Mouse (Mus musculus) cerebellum, adult 8-10 months (tissue): ENCODE measurements around the gene Srd5a1.
A peak's percentile ranks its signal among the peaks of the same experiment; 100 is the strongest.

Experiments
- DNase-seq: peaks from one replicate; pipeline ENCODE4 v3.0.0; 2022

Gene Srd5a1

GRCm38 (mm10) chr13:69537366-69537765 is 73.9 kb downstream of the Srd5a1 start:
- no peak for DNase-seq

DNA sequence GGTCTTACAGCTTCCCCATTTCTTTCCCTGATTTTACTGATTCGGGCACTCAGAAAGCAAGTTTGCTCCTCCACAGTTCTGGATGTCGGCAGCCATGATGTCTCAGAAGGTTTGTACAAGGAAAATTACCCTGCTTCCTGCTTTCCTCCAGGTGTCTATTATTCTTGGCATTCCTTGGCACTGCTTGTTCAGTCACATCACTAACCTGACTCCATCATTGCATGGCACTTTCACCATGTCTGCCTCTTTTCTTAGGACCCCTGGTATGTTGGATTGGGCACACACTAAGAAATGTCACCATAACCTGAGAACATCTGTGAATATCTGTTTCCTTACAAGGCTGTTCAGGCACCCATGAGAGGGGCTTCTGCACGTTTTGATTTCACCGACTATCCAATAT is 75.2 kb downstream of the Srd5a1 start:
- no peak for DNase-seq

DNA sequence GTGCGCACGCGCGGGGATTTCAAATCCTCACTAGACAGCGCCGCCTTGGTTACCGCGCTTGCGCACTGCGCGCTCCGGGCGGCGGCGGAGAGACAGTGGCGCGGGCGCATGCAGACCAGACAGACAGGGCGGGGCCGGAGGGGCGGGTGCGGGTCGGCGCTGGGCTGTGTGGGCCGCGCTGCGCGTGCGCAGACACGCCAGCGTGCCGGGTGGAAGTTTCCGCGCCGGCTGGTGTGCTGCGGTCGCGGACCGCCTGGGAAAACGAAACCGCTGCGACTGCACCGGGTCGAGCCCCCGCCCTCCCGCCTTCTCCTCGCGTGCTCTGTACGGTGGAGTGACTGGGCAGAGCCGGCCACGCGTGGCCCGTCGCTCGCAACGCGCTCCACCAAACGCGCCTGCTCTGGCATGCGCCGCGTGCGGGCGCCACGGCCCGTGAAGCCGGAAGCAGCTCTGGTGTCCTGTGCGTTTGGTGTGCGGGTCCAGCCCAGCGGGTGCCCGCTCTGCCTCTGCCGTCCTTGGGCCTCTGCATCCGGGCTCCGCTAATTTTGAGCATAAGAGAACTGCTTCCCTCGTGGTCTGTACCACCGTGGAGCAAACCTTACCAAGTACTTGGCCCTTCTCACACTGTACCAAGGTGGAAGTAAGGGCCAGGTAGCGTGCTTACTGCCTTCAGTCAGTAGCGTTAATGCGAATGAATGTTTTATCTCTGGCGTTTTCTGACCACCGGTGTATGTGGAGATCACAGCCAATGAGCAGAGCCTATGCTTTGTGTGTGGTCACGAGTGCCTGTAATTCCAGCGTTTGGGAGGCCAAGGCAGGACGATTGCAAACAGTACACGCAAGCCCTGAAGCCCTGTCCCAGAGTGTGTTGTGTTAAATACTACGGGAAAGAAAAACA is 76.3 kb downstream of the Srd5a1 start:
- DNase-seq, result peak; percentile 98

- no peak for DNase-seq
Measured at GRCm38 (mm10) chr13:69534334-69534653, 76.9 kb downstream of the Srd5a1 start, which contains the start of gene Tent4a. Tent4a (minus strand) TSS chr13:69534617.

- peak; percentile 75 for DNase-seq
Measured at GRCm38 (mm10) chr13:69533405-69534333, 77.6 kb downstream of the Srd5a1 start, which contains the start of gene Nsun2. Nsun2 (plus strand) TSS chr13:69533746.

DNA sequence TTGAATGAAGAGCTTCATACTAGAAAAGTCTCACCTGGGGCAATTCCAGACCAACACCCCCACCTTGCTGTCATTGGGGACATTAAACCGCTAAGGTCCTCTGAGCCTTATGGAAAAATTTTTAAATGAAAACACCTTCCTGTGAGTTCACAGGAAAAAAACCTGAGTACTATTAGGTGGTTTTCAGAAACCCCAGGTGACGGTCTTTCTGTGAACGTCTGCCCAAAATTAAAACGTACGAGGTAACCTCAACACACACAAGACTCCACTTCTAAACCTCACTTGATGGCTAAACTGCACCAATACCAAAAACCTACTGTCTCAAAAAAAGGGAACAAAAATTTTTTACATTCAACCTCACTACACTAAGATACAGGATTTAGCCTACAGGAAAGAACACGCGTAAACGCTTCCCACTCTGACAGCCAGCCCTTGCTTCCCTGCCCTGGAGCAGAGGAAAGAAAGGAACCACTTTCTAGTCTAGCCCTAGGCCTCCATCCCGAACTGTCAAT is 78.3 kb downstream of the Srd5a1 start:
- DNase-seq, result no peak

DNA sequence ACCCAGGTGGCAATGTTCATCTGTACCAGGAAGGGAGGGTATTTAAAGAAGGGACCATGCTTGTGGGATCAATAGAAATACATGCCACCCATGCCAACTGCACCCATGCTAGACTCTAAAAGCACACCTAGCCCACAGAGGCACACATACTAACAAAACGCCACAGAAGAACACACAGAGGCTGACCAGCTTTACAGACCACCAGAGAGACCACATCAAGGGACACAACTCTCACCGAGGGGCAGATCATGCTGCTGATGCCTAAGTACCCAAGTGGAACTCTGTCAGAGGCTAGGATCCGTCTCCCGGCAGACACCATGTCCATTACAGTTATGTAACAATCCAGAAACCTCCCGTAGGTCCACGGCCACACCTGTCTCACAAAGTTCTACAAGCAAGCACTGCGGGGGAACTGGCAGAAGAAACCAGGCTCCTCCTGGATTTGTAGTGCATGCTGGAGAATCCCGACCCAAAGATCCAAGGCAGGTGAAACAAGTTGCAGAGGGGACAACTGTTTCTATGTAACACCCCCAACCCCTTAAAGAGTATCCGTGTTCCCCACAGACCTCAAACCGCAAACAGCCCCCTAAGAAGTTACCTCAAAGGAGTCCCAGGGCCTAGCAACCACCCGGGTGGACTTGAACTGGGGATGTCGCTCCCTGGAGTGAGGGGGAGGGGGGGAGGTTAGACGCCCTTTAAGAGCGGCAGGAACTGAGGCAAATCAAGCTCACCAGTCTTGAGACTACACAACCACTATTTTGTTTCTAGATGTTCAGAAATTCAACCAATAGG is 78.9 kb downstream of the Srd5a1 start:
- DNase-seq, result peak; percentile 52

GRCm38 (mm10) chr13:69531431-69531830 is 79.8 kb downstream of the Srd5a1 start:
- no peak for DNase-seq

GRCm38 (mm10) chr13:69530951-69531350 is 80.3 kb downstream of the Srd5a1 start:
- no peak for DNase-seq

DNA sequence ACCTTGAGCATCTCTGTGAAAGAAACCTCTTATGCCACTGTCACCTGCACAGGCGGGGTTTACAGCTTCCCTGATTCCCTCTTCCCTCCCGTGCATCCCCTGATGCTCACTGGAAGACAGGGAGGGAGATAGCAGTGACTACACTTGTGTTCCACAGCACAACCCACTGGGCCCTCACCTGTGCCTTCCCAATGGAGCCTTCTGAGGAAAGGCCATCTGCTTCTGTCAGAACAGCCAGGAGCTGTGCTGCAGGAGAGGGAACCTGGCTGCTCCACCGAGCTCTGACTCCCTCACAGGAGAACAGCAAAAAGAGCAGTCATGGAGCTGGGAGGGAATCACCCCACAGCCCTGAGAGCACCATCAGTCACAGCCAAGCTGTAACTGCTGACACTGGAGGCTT is 81.1 kb downstream of the Srd5a1 start:
- DNase-seq, result peak; percentile 53

- no peak for DNase-seq
Measured at GRCm38 (mm10) chr13:69528531-69528930, 82.7 kb downstream of the Srd5a1 start.

GRCm38 (mm10) chr13:69525867-69526266 is 85.4 kb downstream of the Srd5a1 start:
- DNase-seq, result no peak

GRCm38 (mm10) chr13:69524158-69524530 is 87.1 kb downstream of the Srd5a1 start:
- no peak for DNase-seq
